Mouse (Mus musculus): Measurements from ENCODE around the gene 4632433K11Rik.
A peak's percentile ranks its signal among the peaks of the same experiment; 100 is the strongest.
"Not testable (repeated sequence)": the region's sequence is repeated elsewhere in the genome, so short reads cannot be mapped to it uniquely, and the experiment has no call there.

The 4632433K11Rik gene

GRCm38 (mm10) chr7:5033818-5034217 is at the start of gene 4632433K11Rik:
Gene 4632433K11Rik (plus strand): TSS chr7:5034118.
- no peak for DNase-seq (ENCODE audit: low read depth in 2 of 2, low spot score in 2 of 2)

DNA sequence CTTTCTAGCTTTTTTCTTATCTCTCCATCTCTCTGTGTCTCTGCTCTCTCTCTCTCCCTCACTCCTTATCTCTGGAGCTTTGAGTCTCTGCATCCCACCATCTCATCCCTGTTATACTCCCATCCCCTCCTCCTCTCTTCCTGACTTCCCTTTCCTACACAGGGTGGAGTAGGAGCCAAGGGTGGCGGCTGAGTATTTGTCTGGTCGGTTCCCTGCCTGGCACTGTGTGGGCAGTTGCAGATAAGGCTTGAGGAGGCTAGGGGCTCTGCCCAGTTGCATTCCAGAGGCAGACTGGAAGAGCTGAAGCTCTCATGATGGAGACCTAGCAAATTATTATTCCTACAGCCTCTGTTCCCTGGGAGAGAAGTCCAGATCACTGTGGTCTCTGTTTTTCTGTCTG is 45.7 kb upstream of the 4632433K11Rik start:
- no peak for DNase-seq (ENCODE audit: low read depth in 2 of 2, low spot score in 2 of 2)

DNA sequence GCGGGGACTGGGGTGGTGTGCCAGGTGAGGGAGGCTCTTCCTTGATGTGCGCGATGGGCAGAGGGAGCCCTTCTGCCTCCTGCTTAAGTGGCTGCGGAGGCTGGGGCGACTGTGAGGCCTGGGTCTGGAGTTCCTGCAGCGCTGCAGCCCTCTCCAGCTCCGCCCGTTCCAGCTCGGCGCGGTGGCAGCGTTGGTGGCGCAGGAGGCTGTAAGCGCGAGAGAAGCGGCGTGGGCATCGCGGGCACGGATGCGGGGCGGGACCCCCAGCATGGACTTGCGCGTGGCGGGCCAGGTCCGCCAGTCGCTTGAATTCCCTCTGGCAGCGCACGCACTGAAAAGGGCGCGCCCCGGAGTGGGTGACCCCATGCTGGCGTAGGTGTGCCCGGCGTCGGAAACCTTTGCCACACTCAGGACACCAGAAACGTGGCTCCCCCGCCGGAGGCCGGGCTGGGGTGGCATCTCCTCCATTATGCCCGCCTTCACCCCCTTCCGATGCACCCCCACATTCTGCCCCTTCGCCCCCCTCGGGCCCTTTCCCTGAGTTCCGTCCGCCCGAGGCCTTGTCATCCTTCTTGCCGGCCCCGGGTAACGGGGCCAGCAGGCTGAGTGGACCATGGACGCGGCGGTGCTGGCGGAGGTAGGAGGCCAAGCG is 40.4 kb upstream of the 4632433K11Rik start:
- DNase-seq (ENCODE audit: low read depth in 2 of 2, low spot score in 2 of 2): no peak

DNA sequence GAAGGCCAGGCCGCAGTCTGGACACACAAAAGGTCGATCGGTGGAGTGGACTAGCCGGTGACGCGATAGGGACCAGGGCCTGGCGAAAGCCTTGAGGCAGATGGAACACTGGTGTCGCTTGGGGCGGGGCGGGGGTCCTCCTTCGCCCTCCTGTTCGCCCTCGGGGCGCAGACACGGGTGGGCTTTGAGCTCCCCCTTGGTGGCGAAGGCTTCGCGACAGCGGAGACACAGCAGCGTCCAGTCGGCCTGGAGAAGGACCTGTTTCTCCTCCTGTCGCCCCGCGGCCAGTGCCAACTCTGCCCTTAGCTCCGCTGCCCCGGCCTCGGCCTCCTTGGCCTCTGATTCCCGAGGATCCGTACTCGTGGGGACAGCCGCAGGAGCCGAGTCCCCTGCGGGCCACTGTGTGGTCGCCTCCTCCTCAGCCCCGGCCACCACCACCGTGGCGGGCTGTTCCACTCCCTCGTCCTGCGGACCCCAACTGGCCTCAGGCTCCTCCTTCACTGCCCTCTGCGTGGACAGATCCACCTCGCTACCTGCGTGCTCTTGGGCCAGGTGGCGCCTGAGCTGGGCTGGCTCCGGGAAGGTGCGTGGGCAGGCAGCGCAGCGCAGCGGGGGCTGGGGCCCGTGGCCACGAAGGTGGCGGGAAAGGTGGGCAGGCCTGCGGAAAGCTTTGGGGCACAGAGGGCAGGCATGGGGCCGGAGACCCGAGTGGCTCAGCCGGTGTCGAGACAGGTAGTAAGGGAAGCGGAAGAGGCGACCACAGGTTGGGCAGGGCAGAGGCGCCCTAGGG is 39.7 kb upstream of the 4632433K11Rik start:
- DNase-seq (ENCODE audit: low read depth in 2 of 2, low spot score in 2 of 2): no peak

GRCm38 (mm10) chr7:4995268-4996002 is 38.5 kb upstream of the 4632433K11Rik start:
- no peak for DNase-seq (ENCODE audit: low read depth in 2 of 2, low spot score in 2 of 2)

- peak; percentile 60 to 78 for DNase-seq (ENCODE audit: low read depth in 2 of 2, low spot score in 2 of 2)
Measured at GRCm38 (mm10) chr7:4996003-4996895, 37.7 kb upstream of the 4632433K11Rik start, which contains the start of gene Zfp579. Gene Zfp579 (minus strand): TSS chr7:4996158.

DNA sequence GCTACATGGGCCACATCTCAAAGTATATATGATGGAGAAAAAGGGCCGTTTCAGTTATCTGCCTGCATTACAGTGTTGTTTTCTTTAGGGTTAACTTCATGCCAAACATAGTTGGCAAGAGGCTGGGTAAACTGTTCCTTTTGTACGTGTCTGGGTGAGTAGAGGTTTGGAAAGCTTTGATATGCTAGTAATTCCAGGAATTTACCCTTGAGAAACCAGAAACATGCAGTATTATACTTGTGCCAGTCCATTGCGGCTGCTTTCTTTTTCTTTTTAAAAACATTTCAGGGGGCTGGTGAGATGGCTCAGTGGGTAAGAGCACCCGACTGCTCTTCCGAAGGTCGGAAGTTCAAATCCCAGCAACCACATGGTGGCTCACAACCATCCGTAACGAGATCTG is 37.0 kb upstream of the 4632433K11Rik start:
- DNase-seq (ENCODE audit: low read depth in 2 of 2, low spot score in 2 of 2): no peak

- peak in 1 of 2 experiments; percentile 44 for DNase-seq (ENCODE audit: low read depth in 2 of 2, low spot score in 2 of 2)
Measured at GRCm38 (mm10) chr7:4999876-5000275, 34.0 kb upstream of the 4632433K11Rik start.

DNA sequence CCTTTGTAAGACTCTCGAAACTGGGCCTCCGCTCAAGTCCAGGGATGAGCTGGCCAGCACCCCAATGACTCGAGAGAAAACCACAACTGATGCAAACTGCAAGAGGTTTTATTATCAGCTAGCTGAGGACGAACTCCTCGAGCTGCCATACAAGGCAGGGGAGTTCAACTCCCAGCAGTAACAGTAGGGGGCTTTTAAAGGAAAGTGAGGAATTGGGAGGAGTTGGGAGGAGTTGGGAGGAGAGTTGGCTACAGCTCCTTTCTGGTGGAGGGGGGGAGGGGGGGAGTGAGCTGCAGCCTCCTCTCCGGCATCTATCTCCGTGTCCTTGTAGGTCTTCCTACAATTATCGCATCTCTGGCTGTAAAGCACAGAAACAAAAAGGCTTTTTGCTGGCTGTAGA is 31.0 kb upstream of the 4632433K11Rik start:
- not testable (repeated sequence) for DNase-seq (ENCODE audit: low read depth in 2 of 2, low spot score in 2 of 2)

- no peak for DNase-seq (ENCODE audit: low read depth in 2 of 2, low spot score in 2 of 2)
Measured at GRCm38 (mm10) chr7:5008229-5008628, 25.7 kb upstream of the 4632433K11Rik start.

GRCm38 (mm10) chr7:5012681-5013513 is 21.0 kb upstream of the 4632433K11Rik start:
- no peak for DNase-seq (ENCODE audit: low read depth in 2 of 2, low spot score in 2 of 2)

DNA sequence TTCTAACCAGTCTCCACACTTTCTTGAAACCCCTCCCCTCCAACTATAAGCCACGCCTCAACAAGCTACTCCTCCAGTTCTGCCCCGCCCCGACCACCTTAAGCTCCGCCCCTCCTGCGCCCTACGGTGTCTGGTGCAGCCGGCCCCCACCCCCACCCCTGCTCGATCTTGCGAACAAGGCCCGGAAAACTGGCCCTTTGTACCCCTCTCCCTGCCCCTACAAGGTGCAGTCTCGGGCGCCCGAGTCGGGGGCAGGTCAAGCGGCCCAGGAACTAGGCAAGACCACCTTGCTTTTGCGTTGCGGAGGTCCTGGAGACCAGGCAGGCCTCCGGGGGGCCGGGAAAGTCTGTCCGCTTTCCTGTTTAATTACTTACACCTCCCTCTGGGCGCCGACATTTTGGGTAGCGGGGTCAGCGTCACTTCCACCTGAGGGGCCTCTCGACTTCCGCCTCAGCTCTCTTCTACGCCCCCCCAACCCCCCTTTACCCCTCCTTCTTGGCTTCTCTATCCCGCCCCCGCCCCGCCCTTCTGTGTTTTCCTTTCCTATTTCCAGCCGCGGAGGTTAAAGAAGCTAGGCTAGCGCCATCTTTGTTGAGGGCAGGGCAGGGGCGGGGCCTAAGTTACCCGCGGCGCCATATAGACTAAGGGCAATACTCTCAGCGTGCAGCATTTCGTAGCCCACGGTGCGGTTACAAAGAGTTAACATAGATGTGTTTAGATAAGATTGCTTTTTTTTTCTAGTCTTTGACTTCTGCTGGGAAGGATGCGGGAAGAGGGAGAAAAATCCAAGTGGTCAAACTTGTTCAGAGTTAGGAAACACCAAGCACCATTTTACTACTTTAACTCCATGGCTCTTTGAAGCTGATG is 19.4 kb upstream of the 4632433K11Rik start, which contains the start of the genes Zfp524 and Fiz1:
Gene Zfp524 (plus strand): TSS at position 165 of the 867 bp plus-strand sequence.
Gene Fiz1 (minus strand): TSS at position 447 of the 867 bp plus-strand sequence.
- DNase-seq (ENCODE audit: low read depth in 2 of 2, low spot score in 2 of 2): peak; percentile 96 to 98

DNA sequence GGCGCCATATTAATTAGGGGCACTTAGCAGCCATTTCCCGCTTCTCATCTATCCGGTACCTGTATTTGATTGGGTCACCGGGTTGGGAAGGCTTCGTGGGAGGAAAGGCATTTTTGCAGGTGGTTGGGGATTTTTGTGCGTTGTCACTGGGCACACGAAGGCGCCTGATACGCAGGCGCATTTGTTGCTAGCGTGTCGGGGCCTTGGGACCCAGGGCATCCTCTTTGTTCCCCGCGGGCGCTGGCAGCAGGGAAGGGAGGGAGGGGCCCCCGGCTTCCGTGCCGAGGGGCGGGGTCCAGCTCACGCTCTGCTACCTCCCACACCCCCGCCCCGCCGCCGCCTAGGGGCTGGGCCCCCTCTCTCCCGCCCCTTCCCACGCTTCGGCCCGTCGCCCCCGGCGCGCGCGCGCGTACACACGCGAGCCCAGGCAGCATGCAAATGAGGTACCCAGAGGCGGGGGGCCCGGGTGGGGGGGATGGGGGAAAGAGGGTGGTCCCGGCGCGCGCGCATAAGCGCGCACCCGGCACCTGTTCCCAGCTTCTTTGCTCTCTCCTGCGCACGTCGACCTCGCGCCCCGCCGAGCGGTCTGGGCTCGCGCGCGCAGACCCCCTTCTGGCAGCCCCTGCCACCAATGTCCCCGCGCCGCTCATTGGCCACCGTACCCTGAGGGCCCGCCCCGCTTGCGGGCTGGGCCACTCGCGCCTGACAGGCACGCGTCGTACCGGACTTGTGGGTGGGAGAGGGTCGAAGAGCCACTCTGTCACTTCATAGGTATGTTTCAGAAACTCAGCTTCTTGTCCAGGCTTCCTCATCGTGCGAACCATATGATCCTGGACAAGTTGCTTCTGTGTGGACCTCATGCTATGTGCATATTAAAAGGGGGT is 18.6 kb upstream of the 4632433K11Rik start, which contains the start of gene Gm44973:
Gene Gm44973 (plus strand): TSS at position 379 of the 884 bp plus-strand sequence.
- DNase-seq (ENCODE audit: low read depth in 2 of 2, low spot score in 2 of 2): peak; percentile 82 to 89

GRCm38 (mm10) chr7:5016057-5016456 is 17.9 kb upstream of the 4632433K11Rik start:
- no peak for DNase-seq (ENCODE audit: low read depth in 2 of 2, low spot score in 2 of 2)

GRCm38 (mm10) chr7:5016920-5017319 is 17.0 kb upstream of the 4632433K11Rik start:
- DNase-seq (ENCODE audit: low read depth in 2 of 2, low spot score in 2 of 2): no peak

GRCm38 (mm10) chr7:5017352-5017751 is 16.6 kb upstream of the 4632433K11Rik start:
- DNase-seq (ENCODE audit: low read depth in 2 of 2, low spot score in 2 of 2): peak in 1 of 2 experiments; percentile 37

DNA sequence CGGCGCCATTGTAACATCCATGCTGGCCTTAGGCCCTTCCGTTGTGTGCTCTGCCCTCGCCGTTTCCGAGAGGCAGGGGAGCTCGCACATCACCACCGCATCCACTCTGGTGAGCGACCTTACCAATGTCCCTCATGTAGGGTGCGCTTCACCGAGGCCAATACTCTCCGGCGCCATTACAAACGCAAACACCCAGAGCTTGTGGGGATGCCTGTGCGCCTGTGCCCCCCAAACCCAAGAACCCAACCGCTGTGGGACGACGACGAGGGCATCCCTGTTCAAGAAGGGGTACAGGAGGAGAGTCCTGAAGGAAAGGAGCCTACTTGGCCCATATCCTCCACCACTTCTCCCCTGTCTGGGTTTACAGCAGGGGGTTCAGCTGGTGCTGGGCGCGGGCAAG is 16.0 kb upstream of the 4632433K11Rik start:
- no peak for DNase-seq (ENCODE audit: low read depth in 2 of 2, low spot score in 2 of 2)
